Mouse (Mus musculus): ENCODE measurements at regions not wholly inside any gene's neighbourhood (a gene's known extent, or its start where the extent isn't known, plus 50 kb on each side); places are given as distances from the start of the nearest gene placed in this dataset.

DNA sequence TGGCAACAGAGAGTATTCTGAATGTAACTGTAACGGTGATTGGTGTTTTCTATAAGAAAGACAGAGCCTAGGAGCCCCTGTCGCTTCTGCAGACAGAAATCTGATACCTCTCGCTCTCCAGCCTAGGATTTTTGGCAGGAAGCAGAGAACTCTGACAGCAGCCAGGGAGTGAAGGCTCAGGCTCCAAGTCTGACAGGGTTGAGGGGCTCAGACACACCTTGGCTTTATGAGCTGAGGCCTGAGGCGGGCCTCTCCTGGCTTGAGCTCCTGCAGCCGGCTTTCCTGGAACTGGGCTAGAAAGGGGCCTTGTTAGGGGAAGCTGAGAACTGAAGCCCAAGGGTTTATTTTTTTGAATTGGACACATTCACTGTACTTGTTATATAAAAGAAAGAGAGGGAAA lies 57.7 kb upstream of the Boc start:
- no peaks in the 10 kb centered on the region for H3K27me3 ChIP-seq (ENCODE audit: control insufficient read depth in 1 of 2, insufficient read depth in 2 of 2, low read length in 2 of 2)
- H3K27ac ChIP-seq (ENCODE audit: control insufficient read depth, low read depth, low read length): no peak overlapping the region
- no peak for TF ChIP-seq ETS1 (IDR thresholded peaks at IDR 0.05; ENCODE audit: low read depth, low read length)
- TF ChIP-seq MAFK (IDR thresholded peaks at IDR 0.05; ENCODE audit: borderline replicate concordance, low read depth, low read length): no peak
- TF ChIP-seq SIN3A (IDR thresholded peaks at IDR 0.05; ENCODE audit: low read length): no peak
- TF ChIP-seq TAL1 (IDR thresholded peaks at IDR 0.05; ENCODE audit: low read length): no peak
- no peak for TF ChIP-seq BHLHE40 (IDR thresholded peaks at IDR 0.05; ENCODE audit: borderline replicate concordance, low read depth, low read length)
- H3K9ac ChIP-seq (ENCODE audit: control insufficient read depth, low read depth, low read length, poor library complexity, severe bottlenecking): no peak overlapping the region
- DNase-seq (ENCODE audit: low read depth, low spot score): no peak
- no peaks in the 10 kb centered on the region for H3K9me3 ChIP-seq (replicated peaks; ENCODE audit: insufficient read depth, low read length)
- no peaks in the 10 kb centered on the region for H3K36me3 ChIP-seq (ENCODE audit: control insufficient read depth in 1 of 2, insufficient read depth in 2 of 2, low read length in 2 of 2)
- no peaks in the 10 kb centered on the region for H3K79me2 ChIP-seq (ENCODE audit: control insufficient read depth, insufficient read depth, low read length, poor library complexity)
- no peak overlapping the region for H3K4me3 ChIP-seq (ENCODE audit: control insufficient read depth in 1 of 2, insufficient read depth in 1 of 2, low read depth in 2 of 2, low read length in 2 of 2)
- no peaks in the 10 kb centered on the region for H3K4me1 ChIP-seq (ENCODE audit: control insufficient read depth in 1 of 2, insufficient read depth in 2 of 2, low read length in 2 of 2)

- no peaks in the 10 kb centered on the region for H3K36me3 ChIP-seq (ENCODE audit: control insufficient read depth in 1 of 2, insufficient read depth in 2 of 2, low read length in 2 of 2)
- H3K9me3 ChIP-seq (replicated peaks; ENCODE audit: insufficient read depth, low read length): no peaks in the 10 kb centered on the region
- TF ChIP-seq HCFC1 (IDR thresholded peaks at IDR 0.05; ENCODE audit: low read depth, low read length): no peak
- H3K9ac ChIP-seq (ENCODE audit: control insufficient read depth, low read depth, low read length, poor library complexity, severe bottlenecking): no peak overlapping the region
- H3K27me3 ChIP-seq (ENCODE audit: control insufficient read depth in 1 of 2, insufficient read depth in 2 of 2, low read length in 2 of 2): no peaks in the 10 kb centered on the region
- no peak for DNase-seq (ENCODE audit: low read depth, low spot score)
- no peaks in the 10 kb centered on the region for H3K4me1 ChIP-seq (ENCODE audit: control insufficient read depth in 1 of 2, insufficient read depth in 2 of 2, low read length in 2 of 2)
- no peaks in the 10 kb centered on the region for H3K79me2 ChIP-seq (ENCODE audit: control insufficient read depth, insufficient read depth, low read length, poor library complexity)
- H3K27ac ChIP-seq (ENCODE audit: control insufficient read depth, low read depth, low read length): no peak overlapping the region
- H3K4me3 ChIP-seq (ENCODE audit: control insufficient read depth in 1 of 2, insufficient read depth in 1 of 2, low read depth in 2 of 2, low read length in 2 of 2): no peak overlapping the region
These were observed 57.1 kb upstream of the Boc start for GRCm38 (mm10) chr16:44615878-44616206.

- Histone ChIP-seq H3K27ac (ENCODE audit: control insufficient read depth, low read depth, low read length) (no peak overlapping the region), H3K9me3 (replicated peaks; ENCODE audit: insufficient read depth, low read length) (no peaks in the 10 kb centered on the region), H3K4me3 (ENCODE audit: control insufficient read depth in 1 of 2, insufficient read depth in 1 of 2, low read depth in 2 of 2, low read length in 2 of 2) (no peak overlapping the region), H3K36me3 (ENCODE audit: control insufficient read depth in 1 of 2, insufficient read depth in 2 of 2, low read length in 2 of 2) (no peaks in the 10 kb centered on the region), H3K79me2 (ENCODE audit: control insufficient read depth, insufficient read depth, low read length, poor library complexity) (no peaks in the 10 kb centered on the region), H3K9ac (ENCODE audit: control insufficient read depth, low read depth, low read length, poor library complexity, severe bottlenecking) (no peak overlapping the region), H3K4me1 (ENCODE audit: control insufficient read depth in 1 of 2, insufficient read depth in 2 of 2, low read length in 2 of 2) (no peaks in the 10 kb centered on the region), H3K27me3 (ENCODE audit: control insufficient read depth in 1 of 2, insufficient read depth in 2 of 2, low read length in 2 of 2) (no peaks in the 10 kb centered on the region)
- TF ChIP-seq CHD2 (IDR thresholded peaks at IDR 0.05; ENCODE audit: low read length) (no peak), ZNF384 (IDR thresholded peaks at IDR 0.05; ENCODE audit: low read depth, low read length) (no peak), MYB (IDR thresholded peaks at IDR 0.05; ENCODE audit: low read depth, low read length) (no peak), MAZ (IDR thresholded peaks at IDR 0.05; ENCODE audit: low read depth, low read length) (no peak), USF2 (IDR thresholded peaks at IDR 0.05; ENCODE audit: borderline replicate concordance in 1 of 2, insufficient read depth in 1 of 2, low read depth in 1 of 2, low read length in 2 of 2) (no peak), BHLHE40 (IDR thresholded peaks at IDR 0.05; ENCODE audit: borderline replicate concordance, low read depth, low read length) (no peak), MAX (IDR thresholded peaks at IDR 0.05; ENCODE audit: low read length) (no peak), KAT2A (conservative IDR thresholded peaks at IDR 0.05; ENCODE audit: low read depth, low read length) (no peak), ZMIZ1 (IDR thresholded peaks at IDR 0.05; ENCODE audit: low read depth, low read length) (no peak), TCF12 (IDR thresholded peaks at IDR 0.05; ENCODE audit: low read depth, low read length) (no peak), GABPA (IDR thresholded peaks at IDR 0.05; ENCODE audit: low read depth, low read length) (no peak), ELF1 (IDR thresholded peaks at IDR 0.05; ENCODE audit: low read depth, low read length) (no peak), ZC3H11A (IDR thresholded peaks at IDR 0.05; ENCODE audit: low read depth, low read length) (no peak), CHD1 (IDR thresholded peaks at IDR 0.05; ENCODE audit: low read depth, low read length) (no peak), MYC (IDR thresholded peaks at IDR 0.05; ENCODE audit: low read depth, low read length) (no peak), EP300 (IDR thresholded peaks at IDR 0.05; ENCODE audit: low read depth in 1 of 2, low read length in 2 of 2) (no peak)
- DNase-seq (ENCODE audit: low read depth, low spot score): no peak
These were observed 56.6 kb upstream of the Boc start for GRCm38 (mm10) chr16:44615172-44615877.

All from MEL (cell line).